Mouse (Mus musculus) skeletal muscle tissue, postnatal 0 days (tissue): Measurements from ENCODE around the gene Atf3. TPM values are rescaled to one million over a fixed set of nuclear protein-coding genes. Genes with fewer than 3 reads are reported as not detected.

Source experiments
- polyA plus RNA-seq: library from polyadenylated mRNA; unstranded; fragments of >200 nt; fragmentation: Nextera tagmentation; extraction: Ambion mirVana; gene quantifications from 2 replicates; pipeline ENCODE4 v1.2.1, GENCODE M21; 2015

The Atf3 gene
- 6.7 and 8.2 TPM in 2 replicates for polyA plus RNA-seq

GRCm38 (mm10) chr1:191217939-191218338, at the start of gene Atf3:
Gene Atf3, minus strand, starts transcription at chr1:191218039.

DNA sequence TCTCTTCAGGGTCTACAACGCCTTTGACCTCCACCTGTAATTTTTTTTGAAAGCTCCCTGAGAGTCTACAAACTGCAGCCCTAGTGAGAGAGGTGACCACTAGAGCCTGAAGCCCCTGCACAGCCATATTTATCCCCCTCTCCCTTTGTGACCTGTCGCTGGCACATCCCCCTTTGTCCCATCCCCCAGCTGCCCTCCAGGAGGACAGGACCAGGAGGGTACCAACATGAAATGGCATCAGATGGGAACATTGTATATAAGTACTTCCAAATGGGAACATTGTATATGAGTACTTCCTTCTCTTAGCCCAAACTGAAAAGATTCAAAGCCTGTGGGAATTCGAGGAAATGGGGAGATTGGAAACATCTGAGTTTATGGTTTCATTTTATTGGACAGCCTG, 53.1 kb downstream of the Atf3 start, which contains the start of gene Fam71a:
TSS of gene Fam71a (minus strand) at position 101 of the 400 bp plus-strand sequence.

Other genes starting within 250 kb of the Atf3 start
- gene Vash2, start 238.7 kb downstream of the Atf3 start, polyA plus RNA-seq: 32.3 and 35.4 TPM in 2 replicates
- gene Flvcr1, start 191.9 kb downstream of the Atf3 start, polyA plus RNA-seq: 2.6 and 3.2 TPM in 2 replicates
- gene Spata45, start 181.4 kb downstream of the Atf3 start, polyA plus RNA-seq: not detected in 2 replicates
- gene Tatdn3, start 155.1 kb downstream of the Atf3 start, polyA plus RNA-seq: 16.0 and 17.7 TPM in 2 replicates
- gene Nsl1, start 155.0 kb downstream of the Atf3 start, polyA plus RNA-seq: 2.9 and 3.3 TPM in 2 replicates
- gene Batf3, start 120.2 kb downstream of the Atf3 start, polyA plus RNA-seq: 1.5 and 1.6 TPM in 2 replicates
- gene Fam71a, start 53.2 kb downstream of the Atf3 start, polyA plus RNA-seq: not detected in 2 replicates
- 127 and 154 TPM in 2 replicates for gene Nenf, start 100.2 kb upstream of the Atf3 start, polyA plus RNA-seq
- 6.9 and 8.4 TPM in 2 replicates for gene Tmem206, start 107.9 kb upstream of the Atf3 start, polyA plus RNA-seq
- gene Ppp2r5a, start 185.2 kb upstream of the Atf3 start, polyA plus RNA-seq: 23.1 and 27.9 TPM in 2 replicates